Mouse (Mus musculus): ENCODE data around the gene Lekr1.
A peak's percentile ranks its signal among the peaks of the same experiment; 100 is the strongest.

The Lekr1 gene

DNA sequence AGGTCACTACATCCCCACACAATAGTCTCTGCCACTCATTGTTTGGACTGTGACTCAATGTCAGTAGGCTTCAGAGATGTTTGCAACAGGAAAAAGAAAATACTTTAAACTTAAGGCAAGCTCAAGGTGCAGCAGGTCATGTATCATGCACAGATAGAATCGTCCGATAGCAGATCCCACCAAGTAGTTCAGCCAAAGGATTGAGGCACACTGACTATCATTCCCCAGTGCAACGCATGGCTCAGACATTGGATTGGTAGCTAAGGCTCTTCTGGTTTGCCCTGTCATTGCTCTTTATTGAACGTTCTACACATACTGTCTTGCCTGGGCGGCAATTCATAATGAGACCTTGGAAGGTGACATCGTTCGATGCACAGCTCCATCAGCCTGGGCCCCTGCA lies 9.6 kb upstream of the Lekr1 start:
- no peak for DNase-seq (ENCODE audit: low read depth, low spot score)

DNA sequence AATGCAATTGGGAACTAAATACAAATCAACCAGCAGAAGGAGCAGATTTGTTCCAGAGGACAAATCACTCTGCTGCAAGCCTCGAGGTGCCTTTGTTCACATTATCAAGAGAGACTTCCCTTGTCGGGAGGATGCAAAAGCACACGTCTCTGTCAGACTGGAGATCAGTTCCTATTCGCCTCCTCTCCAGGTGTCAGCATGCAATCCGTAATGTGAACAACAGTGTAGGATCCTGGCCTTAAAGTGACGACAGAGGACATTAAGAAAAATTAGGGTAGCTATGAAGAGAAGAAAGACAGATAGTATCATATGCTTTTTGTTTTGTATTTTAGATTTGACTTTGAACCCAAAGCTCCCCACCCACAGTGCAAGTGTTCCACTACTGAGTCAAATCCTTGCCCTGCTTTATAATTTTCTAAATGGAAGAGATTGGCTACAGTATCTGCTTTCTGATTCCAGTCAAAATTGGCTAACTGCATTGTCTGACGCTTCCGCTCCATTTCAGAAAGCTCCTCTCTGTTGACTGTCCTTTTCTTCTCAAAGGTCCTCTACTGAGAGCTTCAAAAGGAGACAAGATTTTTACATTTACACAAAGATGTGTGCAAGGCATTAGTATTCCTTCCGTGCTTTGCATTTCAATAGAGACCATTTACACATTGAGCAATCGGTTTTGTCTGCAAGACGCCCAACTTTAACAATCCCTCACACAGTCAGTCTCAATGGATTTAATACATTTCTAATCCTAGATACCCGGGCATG lies 8.9 kb upstream of the Lekr1 start:
- DNase-seq (ENCODE audit: low read depth, low spot score), result peak; percentile 89

- peak; percentile 62 for DNase-seq (ENCODE audit: low read depth, low spot score)
These were observed 7.9 kb upstream of the Lekr1 start for GRCm38 (mm10) chr3:65658081-65658612.

GRCm38 (mm10) chr3:65658721-65659619 lies 7.1 kb upstream of the Lekr1 start:
- DNase-seq (ENCODE audit: low read depth, low spot score), result peak; percentile 98

GRCm38 (mm10) chr3:65659620-65659932 lies 6.5 kb upstream of the Lekr1 start:
- peak; percentile 78 for DNase-seq (ENCODE audit: low read depth, low spot score)

DNA sequence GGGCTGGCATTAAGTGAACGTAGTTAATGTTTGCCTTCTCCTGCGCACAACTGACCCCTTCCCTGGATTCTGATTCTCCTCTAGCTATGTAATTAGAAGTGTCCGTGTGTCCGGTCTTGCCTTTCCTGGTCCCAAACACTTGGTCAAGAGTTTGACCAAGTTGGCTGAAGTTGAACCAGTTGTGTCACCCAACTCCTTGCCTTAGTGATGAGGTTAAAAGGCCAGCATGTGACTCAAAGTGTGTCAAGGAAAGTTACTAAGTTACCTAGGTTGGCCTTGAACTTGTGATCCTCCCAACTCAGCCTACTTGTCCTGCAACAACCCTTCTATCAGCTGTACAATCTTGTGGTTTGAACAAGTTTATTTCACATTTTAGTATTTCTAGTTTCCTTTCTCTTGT lies 5.7 kb upstream of the Lekr1 start:
- no peak for DNase-seq (ENCODE audit: low read depth, low spot score)

- no peak for DNase-seq (ENCODE audit: low read depth, low spot score)
These were observed 4.3 kb upstream of the Lekr1 start for GRCm38 (mm10) chr3:65661731-65662130.

GRCm38 (mm10) chr3:65663176-65663575 lies 2.9 kb upstream of the Lekr1 start:
- no peak for DNase-seq (ENCODE audit: low read depth, low spot score)

GRCm38 (mm10) chr3:65670216-65670615 lies 4.2 kb downstream of the Lekr1 start:
- DNase-seq (ENCODE audit: low read depth, low spot score), result no peak

DNA sequence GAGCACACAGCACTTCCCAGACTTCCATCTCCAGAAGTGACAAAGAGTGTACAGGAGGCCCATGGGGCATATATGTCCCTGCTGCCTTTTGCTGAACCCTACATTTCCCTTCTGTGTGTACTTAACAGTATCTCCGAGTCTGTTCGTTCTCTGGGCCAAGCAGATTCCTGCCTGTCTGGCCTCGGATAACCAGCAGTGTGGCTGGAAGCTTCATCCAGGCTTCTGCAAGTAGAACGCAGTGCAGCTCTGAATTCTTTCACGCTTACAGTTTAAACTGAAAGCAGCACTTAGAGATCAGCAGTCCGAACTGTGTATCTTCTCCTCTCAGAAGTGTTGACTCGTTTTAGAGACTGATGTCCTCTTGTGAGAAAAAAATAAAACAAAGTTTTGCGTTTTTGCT lies 7.7 kb downstream of the Lekr1 start:
- no peak for DNase-seq (ENCODE audit: low read depth, low spot score)

DNA sequence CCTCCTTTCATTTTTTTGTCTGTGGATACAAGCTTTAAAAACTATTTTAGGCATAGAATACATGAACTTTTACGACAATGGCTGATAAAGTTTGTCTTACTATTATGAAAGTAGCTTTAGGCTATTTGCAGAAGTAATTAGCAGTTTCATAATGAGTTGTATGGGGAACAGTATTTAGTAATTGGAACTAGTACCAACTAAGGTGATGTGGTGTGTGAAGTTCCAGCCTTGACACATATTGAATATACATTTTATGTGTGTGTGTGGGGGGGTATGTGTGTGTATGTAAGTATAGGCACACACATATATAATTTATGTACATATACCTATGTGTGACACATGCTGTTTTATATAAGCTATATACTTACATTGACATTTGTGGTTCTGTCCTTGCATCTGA lies 14.6 kb downstream of the Lekr1 start:
- no peak for DNase-seq (ENCODE audit: low read depth, low spot score)

GRCm38 (mm10) chr3:65689705-65690104 lies 23.7 kb downstream of the Lekr1 start:
- no peak for DNase-seq (ENCODE audit: low read depth, low spot score)

DNA sequence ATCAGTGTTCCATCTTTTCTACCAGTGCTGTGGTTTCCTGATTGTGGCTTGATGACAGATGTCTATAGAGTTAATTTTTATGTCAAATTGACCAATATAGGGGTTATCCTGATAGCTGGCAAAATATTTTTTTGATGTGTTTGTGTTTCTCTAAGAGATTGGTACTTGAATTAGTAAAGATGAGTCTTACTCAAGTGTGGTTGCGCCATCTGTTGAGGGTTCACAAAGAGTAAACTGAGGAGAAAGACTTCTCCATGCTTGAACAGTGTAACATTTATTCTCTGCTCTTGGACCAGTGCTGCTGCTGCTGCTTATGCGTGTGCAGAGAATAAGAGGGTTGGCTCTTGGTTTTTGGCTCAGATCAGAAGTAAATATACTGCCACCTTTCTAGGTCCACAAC lies 24.8 kb downstream of the Lekr1 start:
- DNase-seq (ENCODE audit: low read depth, low spot score), result no peak

- no peak for DNase-seq (ENCODE audit: low read depth, low spot score)
These were observed 33.7 kb downstream of the Lekr1 start for GRCm38 (mm10) chr3:65699704-65700103.

- no peak for DNase-seq (ENCODE audit: low read depth, low spot score)
These were observed 48.3 kb downstream of the Lekr1 start for GRCm38 (mm10) chr3:65714372-65714771.

DNA sequence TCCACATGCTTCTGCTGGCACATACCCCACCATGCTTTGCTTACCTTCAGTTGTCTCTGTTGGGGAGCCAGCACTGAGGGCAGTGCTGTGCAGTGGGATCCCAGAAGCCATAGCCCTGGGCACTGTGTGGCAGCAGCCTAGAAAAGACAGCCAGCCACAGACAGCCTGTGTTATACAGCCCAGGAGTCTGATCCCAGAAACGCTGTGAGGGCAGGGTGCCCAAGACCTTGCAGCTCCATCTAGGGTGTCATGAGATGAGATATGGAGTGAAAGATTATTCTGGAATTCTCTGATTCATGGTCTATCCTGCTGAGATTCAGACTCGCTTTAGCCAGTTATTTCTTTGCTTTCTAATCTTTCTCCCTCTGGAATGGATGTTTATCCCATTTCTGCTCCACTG lies 51.4 kb downstream of the Lekr1 start:
- no peak for DNase-seq (ENCODE audit: low read depth, low spot score)

DNA sequence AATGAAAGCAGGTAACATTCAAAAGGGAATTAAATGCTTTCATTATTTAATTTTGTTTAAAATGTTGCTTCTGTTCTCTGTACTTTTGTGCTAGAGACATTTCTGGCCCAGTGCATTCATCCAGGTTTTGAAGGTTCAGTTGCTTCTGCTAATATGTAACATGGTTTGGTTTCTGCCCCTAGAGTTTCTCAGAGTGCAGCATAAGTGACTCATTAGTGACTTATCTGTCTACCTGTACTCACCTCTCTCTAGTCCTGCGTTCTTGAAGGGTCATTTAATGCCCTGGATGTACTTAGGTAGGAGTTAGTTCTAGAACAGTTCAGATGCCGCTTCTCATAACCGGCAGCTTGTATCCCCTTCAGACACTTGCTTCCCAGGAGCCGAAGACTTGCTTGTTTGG lies 56.9 kb downstream of the Lekr1 start:
- DNase-seq (ENCODE audit: low read depth, low spot score), result no peak

- DNase-seq (ENCODE audit: low read depth, low spot score), result no peak
These were observed 57.6 kb downstream of the Lekr1 start for GRCm38 (mm10) chr3:65723664-65724063.

DNA sequence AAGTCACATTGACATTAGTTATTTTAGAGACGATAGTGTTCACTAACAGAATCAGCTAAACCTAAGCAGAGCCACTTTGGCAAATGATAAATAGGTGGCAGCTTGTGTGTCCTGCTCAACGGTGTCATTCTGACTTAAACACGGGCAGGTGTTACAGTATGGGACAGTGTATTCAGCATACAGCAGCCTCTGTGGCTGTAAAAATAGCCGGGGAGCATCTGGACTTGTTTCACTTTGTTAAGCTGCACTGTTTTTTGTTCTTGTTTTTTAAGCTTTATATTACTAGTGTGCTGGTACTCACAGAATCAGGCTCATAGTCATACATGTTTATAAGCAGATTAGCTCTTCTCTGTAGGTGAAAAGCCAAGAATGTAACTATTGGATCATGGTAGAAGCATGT lies 71.8 kb downstream of the Lekr1 start:
- DNase-seq (ENCODE audit: low read depth, low spot score), result no peak

DNA sequence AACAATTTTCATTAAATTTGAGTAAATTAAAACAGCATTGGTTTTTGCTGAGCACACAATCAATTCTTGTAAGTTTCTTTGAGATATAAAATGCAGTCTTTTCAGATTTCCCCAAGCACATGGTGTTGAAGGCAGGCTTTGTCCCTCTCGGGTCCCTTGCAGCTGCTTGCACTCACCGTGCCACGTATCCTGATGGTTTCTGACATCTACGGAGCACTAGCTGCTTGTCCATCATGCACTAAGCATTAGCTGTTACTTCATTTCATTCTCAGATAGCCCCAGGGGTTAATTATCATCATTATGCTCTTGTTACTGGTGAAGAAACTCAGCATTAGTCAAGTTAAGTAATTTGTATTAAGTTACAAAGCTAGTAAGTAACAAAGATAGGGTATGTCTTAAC lies 78.9 kb downstream of the Lekr1 start:
- no peak for DNase-seq (ENCODE audit: low read depth, low spot score)

DNA sequence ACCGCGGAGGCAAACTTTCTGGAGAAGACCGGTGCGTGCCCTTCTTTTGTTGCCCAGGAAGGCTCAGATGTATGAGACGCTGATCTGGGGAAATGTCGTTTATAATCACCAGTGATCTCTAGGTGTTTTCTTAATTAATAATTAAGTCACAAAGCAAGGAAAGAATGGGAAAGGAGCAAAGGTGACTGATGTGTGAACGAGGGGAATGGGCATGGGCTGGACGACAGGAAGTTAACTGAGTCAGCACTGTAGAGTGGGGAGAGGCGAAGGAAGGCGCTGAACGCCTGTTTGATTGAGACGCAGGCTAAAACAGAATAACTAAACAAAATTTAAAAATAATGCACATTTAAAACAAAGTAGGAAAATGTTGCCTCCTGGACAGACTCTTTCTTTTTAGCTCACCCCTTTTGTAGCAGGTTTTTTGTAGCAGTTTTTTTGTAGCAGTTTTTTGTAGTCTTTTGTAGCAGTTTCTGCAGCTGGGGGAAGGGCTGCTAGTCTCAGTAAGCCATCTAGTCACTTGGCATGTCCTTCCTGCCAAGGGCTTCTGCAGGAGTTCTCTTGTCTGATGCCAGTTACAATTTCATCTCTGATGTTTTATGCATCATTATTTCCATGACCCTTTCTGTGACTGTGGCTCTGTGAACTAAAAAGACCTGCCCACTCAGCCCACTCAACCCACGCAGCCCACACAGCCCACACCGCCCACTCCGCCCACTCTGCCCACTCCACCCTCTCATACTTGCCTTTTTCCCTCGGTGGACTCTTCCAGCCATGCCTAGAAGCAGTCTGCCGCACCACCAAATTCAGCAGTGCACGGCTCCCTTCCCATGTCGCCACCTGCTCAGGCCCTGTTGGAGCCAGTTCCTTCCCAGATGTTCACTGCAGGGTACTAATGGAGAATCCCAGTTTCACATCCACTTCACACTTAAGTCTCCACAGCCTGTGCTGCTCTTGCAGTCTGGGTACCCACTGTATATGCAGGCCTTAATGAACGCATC lies 98.8 kb downstream of the Lekr1 start:
- DNase-seq (ENCODE audit: low read depth, low spot score), result no peak

DNA sequence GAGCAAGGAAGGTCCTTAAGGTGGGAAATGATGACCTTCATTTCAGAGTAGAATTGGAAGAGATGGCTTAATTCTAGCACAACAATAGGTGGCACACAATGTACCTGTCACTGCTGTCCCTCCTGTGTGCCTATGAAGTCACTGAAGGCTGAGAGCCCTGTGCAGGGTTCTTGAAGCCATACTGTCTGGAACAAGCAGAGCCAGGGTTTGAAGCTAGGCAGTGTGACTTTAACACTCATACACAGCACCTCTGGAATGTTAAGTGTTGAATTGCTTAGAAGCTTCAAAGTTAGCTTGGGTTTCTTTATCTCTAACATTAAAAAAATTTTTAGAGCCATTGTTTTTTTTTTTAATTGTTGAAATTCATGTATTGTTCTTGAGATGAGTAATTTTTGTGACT lies 100.4 kb downstream of the Lekr1 start:
- DNase-seq (ENCODE audit: low read depth, low spot score), result no peak

Data from R1 (cell line).